Mouse (Mus musculus) CH12.LX (cell line): ENCODE data around the gene Ntrk3. TPM values are rescaled to one million over a fixed set of nuclear protein-coding genes. Genes with fewer than 3 reads are reported as not detected.

ENCODE experiments used
- DNase-seq: peaks from one replicate; pipeline ENCODE4 v3.0.0-alpha.2; 2013; ENCODE audit errors: extremely low read depth
- H3K27ac ChIP-seq: 2 replicates; pipeline ENCODE4 v1.5.1; 2012; ENCODE audit warnings: low read depth, mild to moderate bottlenecking, control low read depth, moderate library complexity; ENCODE audit not compliant: insufficient read depth
- H3K27me3 ChIP-seq: replicated peaks from 2 replicates; pipeline ENCODE3; 2012; ENCODE audit warnings: inconsistent platforms
- H3K36me3 ChIP-seq, 2 experiments: replicated peaks in 1 of 2; 2 replicates each; pipeline versions ENCODE3 to v1.6.1; 2012; ENCODE audit warnings: inconsistent platforms in 1 of 2, low read length in 1 of 2, mild to moderate bottlenecking in 1 of 2, mixed read lengths in 1 of 2, moderate library complexity in 1 of 2; ENCODE audit not compliant: control insufficient read depth in 1 of 2, insufficient read depth in 1 of 2
- H3K4me1 ChIP-seq, 2 experiments: 2 replicates each; pipeline ENCODE4 v1.6.1; 2012; ENCODE audit warnings: inconsistent platforms in 1 of 2, moderate library complexity in 1 of 2; ENCODE audit not compliant: insufficient read depth in 2 of 2, control insufficient read depth in 1 of 2
- H3K4me2 ChIP-seq: 2 replicates; pipeline ENCODE4 v1.6.1; 2012; ENCODE audit warnings: low read depth, mild to moderate bottlenecking, control low read depth; ENCODE audit not compliant: poor library complexity, insufficient read depth, severe bottlenecking
- H3K4me3 ChIP-seq, 3 experiments: fragments of 150-350 bp in 1 of 3; sonication (generic) in 1 of 3; replicated peaks in 1 of 3; 2 replicates each; pipeline versions ENCODE3 to v1.5.1; 2011 to 2012; ENCODE audit warnings: low read depth in 2 of 3, low read length in 2 of 3, mild to moderate bottlenecking in 2 of 3, moderate library complexity in 2 of 3, control low read depth in 1 of 3, improper control_type of control experiment in 1 of 3, inconsistent platforms in 1 of 3, mixed read lengths in 1 of 3; ENCODE audit not compliant: poor library complexity in 1 of 3
- H3K79me2 ChIP-seq: replicated peaks from 2 replicates; pipeline ENCODE4 v1.6.1; 2012; ENCODE audit warnings: mild to moderate bottlenecking, moderate library complexity; ENCODE audit not compliant: control insufficient read depth, poor library complexity, insufficient read depth, severe bottlenecking; ENCODE audit errors: extremely low read depth
- H3K9ac ChIP-seq: 2 replicates; pipeline ENCODE4 v1.6.1; 2012; ENCODE audit warnings: low read depth, mild to moderate bottlenecking, control low read depth, moderate library complexity; ENCODE audit not compliant: insufficient read depth
- H3K9me3 ChIP-seq: replicated peaks from 2 replicates; pipeline ENCODE3; 2012; ENCODE audit warnings: low read length, inconsistent platforms, mixed read lengths
- CHD1 ChIP-seq: IDR thresholded peaks from 2 replicates; pipeline ENCODE4 v1.6.1; 2012; ENCODE audit warnings: low read depth, low read length, improper control_type of control experiment, inconsistent platforms
- CTCF ChIP-seq, 2 experiments: IDR thresholded peaks in 1 of 2; conservative IDR thresholded peaks in 1 of 2; 2 replicates each; pipeline ENCODE4 v1.5.1; 2011 to 2012; ENCODE audit warnings: low read depth in 2 of 2, low read length in 2 of 2, improper control_type of control experiment in 1 of 2, inconsistent platforms in 1 of 2, mild to moderate bottlenecking in 1 of 2, moderate library complexity in 1 of 2
- ELF1 ChIP-seq: IDR thresholded peaks from 2 replicates; pipeline ENCODE4 v1.6.1; 2014; ENCODE audit warnings: low read depth, mild to moderate bottlenecking, inconsistent platforms, low read length, improper control_type of control experiment
- EP300 ChIP-seq: IDR thresholded peaks from 2 replicates; pipeline ENCODE4 v1.6.1; 2011; ENCODE audit warnings: low read length, improper control_type of control experiment
- IRF4 ChIP-seq: IDR thresholded peaks from 2 replicates; pipeline ENCODE4 v1.6.1; 2014; ENCODE audit warnings: low read depth, mild to moderate bottlenecking, inconsistent platforms, low read length, improper control_type of control experiment
- JUN ChIP-seq: IDR thresholded peaks from 2 replicates; pipeline ENCODE4 v1.6.1; 2011; ENCODE audit warnings: low read depth, mild to moderate bottlenecking, low read length, improper control_type of control experiment, moderate library complexity; ENCODE audit not compliant: insufficient read depth
- KAT2A ChIP-seq: IDR thresholded peaks from 2 replicates; pipeline ENCODE4 v1.6.1; 2012; ENCODE audit warnings: low read length, improper control_type of control experiment, inconsistent platforms; ENCODE audit not compliant: insufficient replicate concordance
- MAFK ChIP-seq: IDR thresholded peaks from 2 replicates; pipeline ENCODE4 v1.6.1; 2011; ENCODE audit warnings: low read length, improper control_type of control experiment; ENCODE audit not compliant: insufficient replicate concordance
- MAX ChIP-seq: IDR thresholded peaks from 2 replicates; pipeline ENCODE4 v1.6.1; 2011; ENCODE audit warnings: low read length, improper control_type of control experiment
- MAZ ChIP-seq: IDR thresholded peaks from 2 replicates; pipeline ENCODE4 v1.6.1; 2012; ENCODE audit warnings: low read depth, mild to moderate bottlenecking, inconsistent platforms, low read length, improper control_type of control experiment, moderate library complexity
- NRF1 ChIP-seq: IDR thresholded peaks from 2 replicates; pipeline ENCODE4 v1.6.1; 2014; ENCODE audit warnings: low read depth, mild to moderate bottlenecking, inconsistent platforms, low read length, improper control_type of control experiment, moderate library complexity
- PAX5 ChIP-seq: IDR thresholded peaks from 2 replicates; pipeline ENCODE4 v1.6.1; 2012; ENCODE audit warnings: low read length, inconsistent platforms, mixed read lengths
- POLR2A ChIP-seq: IDR thresholded peaks from 2 replicates; pipeline ENCODE4 v1.6.1; 2011; ENCODE audit warnings: low read depth, mild to moderate bottlenecking, improper control_type of control experiment, low read length
- SIN3A ChIP-seq: IDR thresholded peaks from 2 replicates; pipeline ENCODE4 v1.6.1; 2012; ENCODE audit warnings: low read length, improper control_type of control experiment, inconsistent platforms
- SMC3 ChIP-seq: IDR thresholded peaks from 2 replicates; pipeline ENCODE4 v1.6.1; 2011; ENCODE audit warnings: low read depth, low read length, improper control_type of control experiment
- ZMIZ1 ChIP-seq: IDR thresholded peaks from 2 replicates; pipeline ENCODE4 v1.6.1; 2012; ENCODE audit warnings: low read depth, mild to moderate bottlenecking, inconsistent platforms, low read length, improper control_type of control experiment
- dilution Hi-C: fragments of 300-500 bp; cut with MboI; formaldehyde crosslinking; loops from 2 replicates; pipeline ENCODE4 v1.14.3; 2020; ENCODE audit warnings: low sequenced_read_pairs; ENCODE audit not compliant: extremely low pct_unique_long_range_greater_than_20kb, extremely low pct_ligation_motif_present
- in situ Hi-C: fragments of 300-500 bp; cut with MboI; formaldehyde crosslinking; loops from 3 replicates; pipeline ENCODE4 v1.14.3; 2019; ENCODE audit warnings: low sequenced_read_pairs, low pct_ligation_motif_present, low pct_unique_long_range_greater_than_20kb, mixed read lengths
- polyA plus RNA-seq: library from polyadenylated mRNA; unstranded; fragments of >175 nt; gene quantifications from 2 replicates; pipeline ENCODE4 v1.2.1, GENCODE M21; 2012; ENCODE audit warnings: low read depth; ENCODE audit not compliant: insufficient read length
- total RNA-seq, 2 experiments: library from RNA; depleted of rRNA; stranded (reverse); fragments of 300-350 nt in 1 of 2; fragments of >200 nt in 1 of 2; gene quantifications; 2 replicates each; pipeline ENCODE4 v1.2.3; 2012 to 2014

The Ntrk3 gene
- total and polyA plus RNA-seq, 3 experiments, result 0.21 TPM; not detected in 2

DNA sequence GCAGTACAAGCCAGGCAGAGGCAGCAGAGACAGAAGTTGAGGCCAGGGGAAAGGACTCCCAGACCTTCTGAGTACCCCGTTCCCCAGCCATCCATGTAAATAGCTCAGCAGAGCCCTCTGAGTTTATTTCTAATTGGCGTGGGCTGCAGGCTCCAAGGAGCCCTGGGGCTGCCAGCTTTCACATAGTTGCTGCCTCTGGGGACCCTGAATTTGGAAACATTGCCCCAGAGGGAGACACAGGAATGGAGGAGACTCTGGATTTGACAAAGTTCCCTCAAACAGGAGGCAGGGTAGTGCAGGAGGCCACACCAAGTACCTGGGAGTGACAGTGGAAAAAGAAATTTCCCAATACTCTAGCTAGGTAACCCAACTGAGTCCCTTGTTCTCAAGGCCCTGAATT is 166.6 kb downstream of the Ntrk3 start:
- in situ Hi-C loops, result no loop called here
- Histone ChIP-seq H3K4me1 (no peaks in the 10 kb centered on the region), H3K9me3 (peaks cover 5% of the 10 kb centered on the region), H3K4me2 (no peak overlapping the region), H3K9ac (no peak overlapping the region), H3K79me2 (no peaks in the 10 kb centered on the region), H3K36me3 (no peaks in the 10 kb centered on the region), H3K27me3 (peaks cover 2% of the 10 kb centered on the region), H3K27ac (no peak overlapping the region), H3K4me3 (no peak overlapping the region)
- dilution Hi-C loops, result no loop called here
- DNase-seq, result no peak
- no peak for TF ChIP-seq POLR2A
- no peak for TF ChIP-seq CHD1
- no peak for TF ChIP-seq ZMIZ1
- no peak for TF ChIP-seq CTCF (conservative IDR thresholded peaks at IDR 0.05 in 1 of 2, IDR thresholded peaks at IDR 0.05 in 1 of 2; ENCODE audit: low read depth in 2 of 2, low read length in 2 of 2)
- TF ChIP-seq PAX5, result no peak
- TF ChIP-seq SMC3, result no peak
- no peak for TF ChIP-seq SIN3A
- TF ChIP-seq MAFK, result no peak
- no peak for TF ChIP-seq JUN
- no peak for TF ChIP-seq ELF1
- no peak for TF ChIP-seq MAX
- TF ChIP-seq EP300, result no peak

DNA sequence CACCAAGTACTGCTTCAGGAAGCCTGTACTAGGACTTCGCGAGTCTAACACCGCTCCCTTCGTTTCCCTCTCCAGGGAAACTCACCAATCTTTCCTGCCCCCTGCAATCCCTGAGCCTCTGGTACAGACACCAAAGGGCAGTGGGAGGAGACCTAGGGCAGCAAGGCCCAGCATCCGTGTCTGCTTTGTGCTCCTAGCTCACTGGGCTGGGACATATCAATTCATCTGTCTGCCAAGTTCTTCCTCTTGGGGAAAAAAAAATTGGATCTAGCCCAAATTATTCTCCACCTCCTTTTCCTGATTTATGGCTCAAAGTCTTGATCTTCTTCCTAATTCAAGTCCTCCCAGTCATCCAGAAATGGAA is 168.6 kb downstream of the Ntrk3 start:
- dilution Hi-C loops (no loop called here), in situ Hi-C loops (no loop called here)
- Histone ChIP-seq H3K36me3 (no peaks in the 10 kb centered on the region), H3K79me2 (no peaks in the 10 kb centered on the region), H3K9me3 (peaks cover 5% of the 10 kb centered on the region), H3K4me3 (no peak overlapping the region), H3K4me2 (no peak overlapping the region), H3K27me3 (peaks cover 2% of the 10 kb centered on the region), H3K27ac (no peak overlapping the region), H3K4me1 (no peaks in the 10 kb centered on the region), H3K9ac (no peak overlapping the region)
- TF ChIP-seq PAX5 (no peak), JUN (no peak), NRF1 (no peak), MAZ (no peak), SIN3A (no peak), ZMIZ1 (no peak), KAT2A (no peak), CTCF (conservative IDR thresholded peaks at IDR 0.05 in 1 of 2, IDR thresholded peaks at IDR 0.05 in 1 of 2; ENCODE audit: low read depth in 2 of 2, low read length in 2 of 2) (no peak), IRF4 (no peak)
- no peak for DNase-seq
